Mouse (Mus musculus) CH12.LX (cell line): Measurements from ENCODE around the gene Prmt1. TPM values are rescaled to one million over a fixed set of nuclear protein-coding genes. Genes with fewer than 3 reads are reported as not detected.

ENCODE experiments used
- DNase-seq: peaks from one replicate; pipeline ENCODE4 v3.0.0-alpha.2; 2013; ENCODE audit errors: extremely low read depth
- H3K27ac ChIP-seq: 2 replicates; pipeline ENCODE4 v1.5.1; 2012; ENCODE audit warnings: low read depth, mild to moderate bottlenecking, control low read depth, moderate library complexity; ENCODE audit not compliant: insufficient read depth
- H3K27me3 ChIP-seq: replicated peaks from 2 replicates; pipeline ENCODE3; 2012; ENCODE audit warnings: inconsistent platforms
- H3K36me3 ChIP-seq, 2 experiments: replicated peaks in 1 of 2; 2 replicates each; pipeline versions ENCODE3 to v1.6.1; 2012; ENCODE audit warnings: inconsistent platforms in 1 of 2, low read length in 1 of 2, mild to moderate bottlenecking in 1 of 2, mixed read lengths in 1 of 2, moderate library complexity in 1 of 2; ENCODE audit not compliant: control insufficient read depth in 1 of 2, insufficient read depth in 1 of 2
- H3K4me1 ChIP-seq, 2 experiments: 2 replicates each; pipeline ENCODE4 v1.6.1; 2012; ENCODE audit warnings: inconsistent platforms in 1 of 2, moderate library complexity in 1 of 2; ENCODE audit not compliant: insufficient read depth in 2 of 2, control insufficient read depth in 1 of 2
- H3K4me2 ChIP-seq: 2 replicates; pipeline ENCODE4 v1.6.1; 2012; ENCODE audit warnings: low read depth, mild to moderate bottlenecking, control low read depth; ENCODE audit not compliant: poor library complexity, insufficient read depth, severe bottlenecking
- H3K4me3 ChIP-seq, 3 experiments: fragments of 150-350 bp in 1 of 3; sonication (generic) in 1 of 3; replicated peaks in 1 of 3; 2 replicates each; pipeline versions ENCODE3 to v1.5.1; 2011 to 2012; ENCODE audit warnings: low read depth in 2 of 3, low read length in 2 of 3, mild to moderate bottlenecking in 2 of 3, moderate library complexity in 2 of 3, control low read depth in 1 of 3, improper control_type of control experiment in 1 of 3, inconsistent platforms in 1 of 3, mixed read lengths in 1 of 3; ENCODE audit not compliant: poor library complexity in 1 of 3
- H3K79me2 ChIP-seq: replicated peaks from 2 replicates; pipeline ENCODE4 v1.6.1; 2012; ENCODE audit warnings: mild to moderate bottlenecking, moderate library complexity; ENCODE audit not compliant: control insufficient read depth, poor library complexity, insufficient read depth, severe bottlenecking; ENCODE audit errors: extremely low read depth
- H3K9ac ChIP-seq: 2 replicates; pipeline ENCODE4 v1.6.1; 2012; ENCODE audit warnings: low read depth, mild to moderate bottlenecking, control low read depth, moderate library complexity; ENCODE audit not compliant: insufficient read depth
- H3K9me3 ChIP-seq: replicated peaks from 2 replicates; pipeline ENCODE3; 2012; ENCODE audit warnings: low read length, inconsistent platforms, mixed read lengths
- BHLHE40 ChIP-seq: IDR thresholded peaks from 2 replicates; pipeline ENCODE4 v1.6.1; 2011; ENCODE audit warnings: mild to moderate bottlenecking, low read depth, low read length, improper control_type of control experiment
- CHD1 ChIP-seq: IDR thresholded peaks from 2 replicates; pipeline ENCODE4 v1.6.1; 2012; ENCODE audit warnings: low read depth, low read length, improper control_type of control experiment, inconsistent platforms
- CTCF ChIP-seq, 2 experiments: IDR thresholded peaks in 1 of 2; conservative IDR thresholded peaks in 1 of 2; 2 replicates each; pipeline ENCODE4 v1.5.1; 2011 to 2012; ENCODE audit warnings: low read depth in 2 of 2, low read length in 2 of 2, improper control_type of control experiment in 1 of 2, inconsistent platforms in 1 of 2, mild to moderate bottlenecking in 1 of 2, moderate library complexity in 1 of 2
- E2F4 ChIP-seq: IDR thresholded peaks from 2 replicates; pipeline ENCODE4 v1.6.1; 2011; ENCODE audit warnings: low read depth, low read length, improper control_type of control experiment; ENCODE audit not compliant: insufficient replicate concordance
- ELF1 ChIP-seq: IDR thresholded peaks from 2 replicates; pipeline ENCODE4 v1.6.1; 2014; ENCODE audit warnings: low read depth, mild to moderate bottlenecking, inconsistent platforms, low read length, improper control_type of control experiment
- EP300 ChIP-seq: IDR thresholded peaks from 2 replicates; pipeline ENCODE4 v1.6.1; 2011; ENCODE audit warnings: low read length, improper control_type of control experiment
- ETS1 ChIP-seq: conservative IDR thresholded peaks from 2 replicates; pipeline ENCODE4 v1.6.1; 2012; ENCODE audit warnings: low read depth, mild to moderate bottlenecking, inconsistent platforms, low read length, improper control_type of control experiment, moderate library complexity
- GABPA ChIP-seq: IDR thresholded peaks from 2 replicates; pipeline ENCODE4 v1.6.1; 2012; ENCODE audit warnings: low read depth, low read length, improper control_type of control experiment, inconsistent platforms; ENCODE audit not compliant: insufficient replicate concordance
- HCFC1 ChIP-seq: IDR thresholded peaks from 2 replicates; pipeline ENCODE4 v1.6.1; 2012; ENCODE audit warnings: low read depth, mild to moderate bottlenecking, inconsistent platforms, low read length, improper control_type of control experiment
- IRF4 ChIP-seq: IDR thresholded peaks from 2 replicates; pipeline ENCODE4 v1.6.1; 2014; ENCODE audit warnings: low read depth, mild to moderate bottlenecking, inconsistent platforms, low read length, improper control_type of control experiment
- JUN ChIP-seq: IDR thresholded peaks from 2 replicates; pipeline ENCODE4 v1.6.1; 2011; ENCODE audit warnings: low read depth, mild to moderate bottlenecking, low read length, improper control_type of control experiment, moderate library complexity; ENCODE audit not compliant: insufficient read depth
- MAFK ChIP-seq: IDR thresholded peaks from 2 replicates; pipeline ENCODE4 v1.6.1; 2011; ENCODE audit warnings: low read length, improper control_type of control experiment; ENCODE audit not compliant: insufficient replicate concordance
- MAZ ChIP-seq: IDR thresholded peaks from 2 replicates; pipeline ENCODE4 v1.6.1; 2012; ENCODE audit warnings: low read depth, mild to moderate bottlenecking, inconsistent platforms, low read length, improper control_type of control experiment, moderate library complexity
- MXI1 ChIP-seq: IDR thresholded peaks from 2 replicates; pipeline ENCODE4 v1.6.1; 2011; ENCODE audit warnings: mild to moderate bottlenecking, low read depth, low read length, improper control_type of control experiment
- MYC ChIP-seq: IDR thresholded peaks from 2 replicates; pipeline ENCODE4 v1.6.1; 2011; ENCODE audit warnings: low read depth, mild to moderate bottlenecking, improper control_type of control experiment, low read length
- NELFE ChIP-seq: IDR thresholded peaks from 2 replicates; pipeline ENCODE4 v1.6.1; 2011; ENCODE audit warnings: low read depth, low read length, improper control_type of control experiment
- PAX5 ChIP-seq: IDR thresholded peaks from 2 replicates; pipeline ENCODE4 v1.6.1; 2012; ENCODE audit warnings: low read length, inconsistent platforms, mixed read lengths
- POLR2A ChIP-seq: IDR thresholded peaks from 2 replicates; pipeline ENCODE4 v1.6.1; 2011; ENCODE audit warnings: low read depth, mild to moderate bottlenecking, improper control_type of control experiment, low read length
- POLR2AphosphoS2 ChIP-seq: IDR thresholded peaks from 2 replicates; pipeline ENCODE4 v1.6.1; 2011; ENCODE audit warnings: low read depth, low read length, improper control_type of control experiment
- RAD21 ChIP-seq: IDR thresholded peaks from 2 replicates; pipeline ENCODE4 v1.6.1; 2011; ENCODE audit warnings: low read depth, mild to moderate bottlenecking, low read length, improper control_type of control experiment, moderate library complexity
- RCOR1 ChIP-seq: conservative IDR thresholded peaks from 2 replicates; pipeline ENCODE4 v1.6.1; 2012; ENCODE audit warnings: low read depth, mild to moderate bottlenecking, inconsistent platforms, low read length, improper control_type of control experiment
- SIN3A ChIP-seq: IDR thresholded peaks from 2 replicates; pipeline ENCODE4 v1.6.1; 2012; ENCODE audit warnings: low read length, improper control_type of control experiment, inconsistent platforms
- SMC3 ChIP-seq: IDR thresholded peaks from 2 replicates; pipeline ENCODE4 v1.6.1; 2011; ENCODE audit warnings: low read depth, low read length, improper control_type of control experiment
- TBP ChIP-seq: conservative IDR thresholded peaks from 2 replicates; pipeline ENCODE4 v1.6.1; 2011; ENCODE audit warnings: low read depth, low read length, improper control_type of control experiment
- TCF12 ChIP-seq: IDR thresholded peaks from 2 replicates; pipeline ENCODE4 v1.6.1; 2014; ENCODE audit warnings: low read depth, mild to moderate bottlenecking, inconsistent platforms, low read length, improper control_type of control experiment
- USF2 ChIP-seq: conservative IDR thresholded peaks from 2 replicates; pipeline ENCODE4 v1.6.1; 2011; ENCODE audit warnings: low read depth, low read length, improper control_type of control experiment
- ZC3H11A ChIP-seq: IDR thresholded peaks from 2 replicates; pipeline ENCODE4 v1.6.1; 2012; ENCODE audit warnings: low read depth, mild to moderate bottlenecking, inconsistent platforms, low read length, improper control_type of control experiment
- ZMIZ1 ChIP-seq: IDR thresholded peaks from 2 replicates; pipeline ENCODE4 v1.6.1; 2012; ENCODE audit warnings: low read depth, mild to moderate bottlenecking, inconsistent platforms, low read length, improper control_type of control experiment
- ZNF384 ChIP-seq: IDR thresholded peaks from 2 replicates; pipeline ENCODE4 v1.6.1; 2012; ENCODE audit warnings: low read depth, low read length, improper control_type of control experiment, inconsistent platforms
- dilution Hi-C: fragments of 300-500 bp; cut with MboI; formaldehyde crosslinking; loops from 2 replicates; pipeline ENCODE4 v1.14.3; 2020; ENCODE audit warnings: low sequenced_read_pairs; ENCODE audit not compliant: extremely low pct_unique_long_range_greater_than_20kb, extremely low pct_ligation_motif_present
- in situ Hi-C: fragments of 300-500 bp; cut with MboI; formaldehyde crosslinking; loops from 3 replicates; pipeline ENCODE4 v1.14.3; 2019; ENCODE audit warnings: low sequenced_read_pairs, low pct_ligation_motif_present, low pct_unique_long_range_greater_than_20kb, mixed read lengths
- polyA plus RNA-seq: library from polyadenylated mRNA; unstranded; fragments of >175 nt; gene quantifications from 2 replicates; pipeline ENCODE4 v1.2.1, GENCODE M21; 2012; ENCODE audit warnings: low read depth; ENCODE audit not compliant: insufficient read length
- total RNA-seq, 2 experiments: library from RNA; depleted of rRNA; stranded (reverse); fragments of 300-350 nt in 1 of 2; fragments of >200 nt in 1 of 2; gene quantifications; 2 replicates each; pipeline ENCODE4 v1.2.3; 2012 to 2014

The Prmt1 gene
- total and polyA plus RNA-seq, 3 experiments, result 231 to 642 (median 340) TPM

- Histone ChIP-seq H3K79me2 (no peaks in the 10 kb centered on the region), H3K27me3 (no peaks in the 10 kb centered on the region), H3K36me3 (peaks cover 0 to 61% of the 10 kb centered on the region in 2 experiments), H3K4me3 (no peak overlapping the region), H3K9me3 (no peaks in the 10 kb centered on the region), H3K4me2 (no peak overlapping the region), H3K27ac (no peak overlapping the region), H3K9ac (no peak overlapping the region), H3K4me1 (peaks cover 8 to 22% of the 10 kb centered on the region in 2 experiments)
- in situ Hi-C loops (no loop called here), dilution Hi-C loops (no loop called here)
- no peak for DNase-seq
- TF ChIP-seq ZMIZ1 (no peak), CHD1 (no peak), TCF12 (no peak), IRF4 (no peak), ZNF384 (no peak)
Measured at GRCm38 (mm10) chr7:44964990-44965389, 21.4 kb downstream of the Prmt1 start.

- TF ChIP-seq POLR2A (no peak), ELF1 (no peak), CTCF (conservative IDR thresholded peaks at IDR 0.05 in 1 of 2, IDR thresholded peaks at IDR 0.05 in 1 of 2; ENCODE audit: low read depth in 2 of 2, low read length in 2 of 2) (no peak), JUN (no peak), CHD1 (no peak), NELFE (no peak), MAZ (no peak), RAD21 (no peak), GABPA (no peak), TBP (no peak), HCFC1 (no peak), E2F4 (no peak), ZNF384 (no peak), ZC3H11A (no peak), EP300 (no peak), IRF4 (peak; percentile 55), SIN3A (no peak), MYC (no peak), MXI1 (no peak), ETS1 (peak; percentile 45; the same call in 1 of the 2 replicates), TCF12 (peak; percentile 30; the same call in 1 of the 2 replicates), SMC3 (no peak), MAFK (no peak), POLR2AphosphoS2 (no peak), BHLHE40 (peak; percentile 89), USF2 (no peak), RCOR1 (no peak), PAX5 (no peak)
- TF ChIP-seq, all 38 proteins: peak for 4
- peaks cover 11 to 26% of the 10 kb centered on the region in 2 experiments for H3K4me1 ChIP-seq
- no peak overlapping the region for H3K4me3 ChIP-seq
- in situ Hi-C loops (no loop called here), dilution Hi-C loops (no loop called here)
- no peak for DNase-seq
- no peaks in the 10 kb centered on the region for H3K9me3 ChIP-seq
- H3K36me3 ChIP-seq, result peaks cover 0 to 73% of the 10 kb centered on the region in 2 experiments
- H3K27ac ChIP-seq, result no peak overlapping the region
- no peaks in the 10 kb centered on the region for H3K79me2 ChIP-seq
- no peak overlapping the region for H3K9ac ChIP-seq
- H3K27me3 ChIP-seq, result no peaks in the 10 kb centered on the region
- no peak overlapping the region for H3K4me2 ChIP-seq
Measured at GRCm38 (mm10) chr7:44962831-44963230, 23.5 kb downstream of the Prmt1 start.
